Mouse (Mus musculus) liver, postnatal 0 days (tissue): ENCODE results near the gene Proser2.

Experiments used
- CTCF ChIP-seq: sonication (generic); IDR thresholded peaks from 2 replicates; pipeline ENCODE4 v1.5.1; 2016; ENCODE audit warnings: antibody characterized with exemption, low read depth
- EP300 ChIP-seq: IDR thresholded peaks from 2 replicates; pipeline ENCODE4 v1.6.1; 2016; ENCODE audit warnings: antibody characterized with exemption, low read depth, mild to moderate bottlenecking

DNA sequence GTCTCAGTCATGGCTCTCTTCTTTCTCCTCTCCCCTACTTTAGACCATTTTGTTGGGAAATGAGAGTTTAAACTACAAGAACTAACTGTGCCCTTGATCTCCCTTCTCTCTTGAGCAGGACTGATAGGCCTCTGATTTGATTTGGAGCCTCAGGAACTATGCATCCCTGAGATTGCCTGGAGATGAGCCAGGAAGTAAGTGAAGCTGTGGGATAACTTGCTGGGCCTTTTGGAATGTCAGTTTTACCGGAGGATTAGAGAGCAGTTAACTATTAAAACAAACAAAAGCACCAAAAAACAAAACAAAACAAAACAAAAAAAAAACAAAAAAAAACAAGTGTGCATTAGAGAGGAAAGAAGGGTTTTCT lies 54.5 kb downstream of the Proser2 start:
- TF ChIP-seq CTCF (no peak), EP300 (no peak)
